Mouse (Mus musculus): ENCODE measurements around the gene Wdcp. TPM values are rescaled to one million over a fixed set of nuclear protein-coding genes. Genes with fewer than 3 reads are reported as not detected.
"Not testable (repeated sequence)": the region's sequence is repeated elsewhere in the genome, so short reads cannot be mapped to it uniquely, and the experiment has no call there.

The Wdcp gene
- polyA plus RNA-seq (2014; fragmentation: Nextera tagmentation; extraction: Ambion mirVana), result 13.8 and 14.4 TPM in 2 replicates

DNA sequence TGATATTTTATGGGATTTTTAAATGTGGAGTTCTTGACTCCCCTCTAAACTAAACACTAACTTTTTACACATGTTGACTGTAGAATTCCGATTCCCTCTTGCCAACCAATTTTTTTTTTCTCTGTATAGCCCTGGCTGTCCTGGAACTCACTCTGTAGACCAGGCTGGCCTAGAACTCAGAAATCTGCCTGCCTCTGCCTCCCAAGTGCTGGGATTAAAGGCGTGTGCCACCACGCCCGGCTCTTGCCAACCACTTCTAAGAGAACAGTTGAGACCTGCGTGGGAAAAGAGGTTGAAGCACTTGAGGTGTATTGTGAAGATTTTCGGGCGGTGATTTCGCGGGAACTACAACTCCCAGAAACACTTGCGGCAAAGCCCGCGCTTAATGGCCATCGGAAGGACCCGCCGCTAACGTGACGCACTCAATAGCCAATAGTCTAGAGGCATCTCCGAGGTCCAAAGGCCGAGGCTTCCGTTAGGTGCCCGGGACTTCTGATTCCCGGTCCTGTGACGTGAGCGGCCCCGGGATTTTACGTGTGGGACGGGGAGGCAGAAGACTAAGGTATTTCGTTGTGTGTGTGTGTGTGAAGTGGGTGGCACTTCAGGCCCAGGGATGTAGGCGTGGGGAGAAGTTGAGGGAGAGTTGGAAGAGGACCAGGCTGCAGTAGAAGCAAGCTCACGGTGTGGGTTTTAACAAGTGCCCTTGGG lies at the start of gene Wdcp:
Wdcp (plus strand) TSS at position 414 of the 708 bp plus-strand sequence.
- under 1% methylated on average over 30 of the region's 30 CpGs for WGBS
- ATAC-seq (ENCODE audit: insufficient number of reproducible peaks, insufficient read depth, low FRiP score, low read depth), result peak; percentile 87
- no peaks in the 10 kb centered on the region for H3K27me3 ChIP-seq (ENCODE audit: control insufficient read depth, insufficient read depth, low read length)

DNA sequence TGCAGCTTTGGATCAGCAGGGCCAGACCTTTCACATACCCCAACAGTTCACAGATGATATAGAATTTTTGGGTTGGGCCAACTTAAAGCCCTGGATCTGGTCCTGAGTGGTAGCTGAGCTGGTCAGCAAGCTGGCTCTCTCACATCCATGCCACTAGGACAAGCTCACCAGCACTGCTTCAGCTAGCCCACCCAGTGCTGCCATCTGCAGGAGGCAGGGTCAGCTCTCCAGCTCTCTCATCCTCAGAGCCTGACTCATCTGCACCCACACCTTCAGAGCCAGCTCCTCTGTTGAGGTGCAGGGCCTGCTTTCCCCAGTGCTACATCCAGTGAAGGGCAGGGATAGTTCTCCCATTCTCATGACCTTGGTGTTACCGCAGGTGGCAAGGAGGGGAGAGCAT lies 49.4 kb upstream of the Wdcp start:
- Histone ChIP-seq H3K9me3 (ENCODE audit: control insufficient read depth, low read length) (no peaks in the 10 kb centered on the region), H3K9ac (ENCODE audit: low read length) (no peak overlapping the region), H3K27me3 (ENCODE audit: control insufficient read depth, insufficient read depth, low read length) (no peaks in the 10 kb centered on the region), H3K36me3 (ENCODE audit: control insufficient read depth, insufficient read depth, low read length) (no peaks in the 10 kb centered on the region), H3K4me2 (ENCODE audit: low read length) (no peak overlapping the region), H3K4me1 (ENCODE audit: control insufficient read depth in 2 of 2, insufficient read depth in 2 of 2, low read length in 2 of 2) (no peaks in the 10 kb centered on the region), H3K27ac (replicated peaks in 1 of 2; ENCODE audit: control insufficient read depth in 1 of 2, insufficient read depth in 1 of 2, low read depth in 2 of 2, low read length in 2 of 2) (no peak overlapping the region), H3K4me3 (ENCODE audit: control insufficient read depth in 1 of 2, insufficient read depth in 1 of 2, low read depth in 1 of 2, low read length in 2 of 2) (no peak overlapping the region)
- no peak for ATAC-seq (ENCODE audit: insufficient number of reproducible peaks, insufficient read depth, low FRiP score, low read depth)
- WGBS, result 83% methylated on average over 1 of the region's 1 CpGs

More for the DNA sequence above, at the start of gene Wdcp:
- Histone ChIP-seq H3K4me3 (ENCODE audit: control insufficient read depth in 1 of 2, insufficient read depth in 1 of 2, low read depth in 1 of 2, low read length in 2 of 2) (peak within 1 kb of the TSS; percentile 61 to 84), H3K36me3 (ENCODE audit: control insufficient read depth, insufficient read depth, low read length) (no peaks in the 10 kb centered on the region), H3K27ac (replicated peaks in 1 of 2; ENCODE audit: control insufficient read depth in 1 of 2, insufficient read depth in 1 of 2, low read depth in 2 of 2, low read length in 2 of 2) (peak within 1 kb of the TSS; percentile 58 to 75), H3K4me2 (ENCODE audit: low read length) (peak within 1 kb of the TSS; percentile 96), H3K4me1 (ENCODE audit: control insufficient read depth in 2 of 2, insufficient read depth in 2 of 2, low read length in 2 of 2) (peaks cover 4 to 13% of the 10 kb centered on the region in 2 experiments; a peak in 3 of 4 replicates), H3K9ac (ENCODE audit: low read length) (peak within 1 kb of the TSS; percentile 83), H3K9me3 (ENCODE audit: control insufficient read depth, low read length) (no peaks in the 10 kb centered on the region)

DNA sequence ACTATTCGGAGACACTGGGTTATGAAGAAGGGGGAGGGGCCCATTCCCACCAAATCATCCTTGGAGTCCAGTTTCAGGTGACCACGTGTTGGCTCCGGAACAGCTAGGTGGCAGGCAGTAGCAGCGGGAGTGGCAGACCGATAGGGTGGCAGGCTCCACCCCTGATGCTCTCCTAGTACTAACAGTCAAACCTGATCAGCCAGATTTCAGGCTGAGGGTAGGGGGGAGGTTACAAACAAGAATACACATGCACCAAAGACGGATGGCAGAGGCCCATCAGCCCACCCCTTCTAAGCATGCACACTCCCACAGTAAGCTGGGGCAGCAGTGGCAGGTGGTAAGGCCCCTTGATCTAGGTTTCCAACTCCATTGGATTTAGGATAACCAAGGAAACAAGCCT lies 45.6 kb upstream of the Wdcp start:
- not testable (repeated sequence) for H3K36me3 ChIP-seq (ENCODE audit: control insufficient read depth, insufficient read depth, low read length); H3K4me1 ChIP-seq (ENCODE audit: control insufficient read depth in 2 of 2, insufficient read depth in 2 of 2, low read length in 2 of 2); H3K4me2 ChIP-seq (ENCODE audit: low read length); ATAC-seq (ENCODE audit: insufficient number of reproducible peaks, insufficient read depth, low FRiP score, low read depth); H3K9ac ChIP-seq (ENCODE audit: low read length); H3K9me3 ChIP-seq (ENCODE audit: control insufficient read depth, low read length); H3K4me3 ChIP-seq (ENCODE audit: control insufficient read depth in 1 of 2, insufficient read depth in 1 of 2, low read depth in 1 of 2, low read length in 2 of 2); H3K27ac ChIP-seq (replicated peaks in 1 of 2; ENCODE audit: control insufficient read depth in 1 of 2, insufficient read depth in 1 of 2, low read depth in 2 of 2, low read length in 2 of 2); H3K27me3 ChIP-seq (ENCODE audit: control insufficient read depth, insufficient read depth, low read length)
- WGBS, result 76% methylated on average over 6 of the region's 6 CpGs

DNA sequence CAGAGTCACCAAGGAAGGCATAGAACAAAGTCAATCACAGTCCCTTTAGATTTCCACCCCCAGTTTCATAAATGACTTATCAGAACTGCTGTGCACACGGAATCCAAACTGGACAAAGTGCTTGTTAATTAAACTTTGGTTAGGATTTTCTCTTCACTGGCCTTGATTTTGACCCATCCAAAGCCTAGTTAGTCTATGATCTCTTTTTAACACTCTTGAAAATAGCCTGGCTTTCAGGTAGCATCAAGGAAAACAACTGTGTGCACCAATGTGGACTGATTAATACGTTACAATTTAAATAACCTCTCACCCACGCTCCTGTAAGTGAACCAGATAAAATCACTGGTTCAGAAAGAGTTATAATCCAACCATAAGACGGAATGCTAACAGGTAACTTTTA lies 32.1 kb upstream of the Wdcp start:
- ATAC-seq (ENCODE audit: insufficient number of reproducible peaks, insufficient read depth, low FRiP score, low read depth), result no peak
- Histone ChIP-seq H3K9me3 (ENCODE audit: control insufficient read depth, low read length) (peaks cover 4% of the 10 kb centered on the region; the same call in 1 of the 2 replicates), H3K27ac (replicated peaks in 1 of 2; ENCODE audit: control insufficient read depth in 1 of 2, insufficient read depth in 1 of 2, low read depth in 2 of 2, low read length in 2 of 2) (no peak overlapping the region), H3K4me3 (ENCODE audit: control insufficient read depth in 1 of 2, insufficient read depth in 1 of 2, low read depth in 1 of 2, low read length in 2 of 2) (no peak overlapping the region), H3K36me3 (ENCODE audit: control insufficient read depth, insufficient read depth, low read length) (no peaks in the 10 kb centered on the region), H3K4me1 (ENCODE audit: control insufficient read depth in 2 of 2, insufficient read depth in 2 of 2, low read length in 2 of 2) (no peaks in the 10 kb centered on the region), H3K27me3 (ENCODE audit: control insufficient read depth, insufficient read depth, low read length) (no peaks in the 10 kb centered on the region), H3K9ac (ENCODE audit: low read length) (no peak overlapping the region), H3K4me2 (ENCODE audit: low read length) (no peak overlapping the region)
- 73% methylated on average over 4 of the region's 4 CpGs for WGBS

DNA sequence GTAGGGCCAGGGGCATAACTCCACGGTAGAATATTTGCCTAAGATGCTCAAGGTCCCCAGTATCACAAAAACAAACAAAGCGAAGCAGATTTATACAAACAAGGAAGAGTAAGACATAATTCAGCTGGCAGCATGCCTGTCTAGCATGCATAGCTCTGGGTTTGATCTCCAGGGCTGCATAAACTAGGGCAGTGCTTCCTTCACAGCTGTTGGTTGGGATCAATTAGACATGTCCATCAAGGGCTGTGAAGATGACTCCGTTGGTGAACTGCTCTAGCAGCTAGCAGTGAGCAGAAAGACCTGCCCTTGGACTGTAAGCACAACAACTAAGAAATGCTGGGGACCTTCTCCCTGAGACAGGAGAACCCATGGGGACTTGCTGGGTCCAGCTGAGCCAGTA lies 31.4 kb upstream of the Wdcp start:
- 55% methylated on average over 3 of the region's 3 CpGs for WGBS
- no peak for ATAC-seq (ENCODE audit: insufficient number of reproducible peaks, insufficient read depth, low FRiP score, low read depth)
- no peak overlapping the region for H3K9ac ChIP-seq (ENCODE audit: low read length)

DNA sequence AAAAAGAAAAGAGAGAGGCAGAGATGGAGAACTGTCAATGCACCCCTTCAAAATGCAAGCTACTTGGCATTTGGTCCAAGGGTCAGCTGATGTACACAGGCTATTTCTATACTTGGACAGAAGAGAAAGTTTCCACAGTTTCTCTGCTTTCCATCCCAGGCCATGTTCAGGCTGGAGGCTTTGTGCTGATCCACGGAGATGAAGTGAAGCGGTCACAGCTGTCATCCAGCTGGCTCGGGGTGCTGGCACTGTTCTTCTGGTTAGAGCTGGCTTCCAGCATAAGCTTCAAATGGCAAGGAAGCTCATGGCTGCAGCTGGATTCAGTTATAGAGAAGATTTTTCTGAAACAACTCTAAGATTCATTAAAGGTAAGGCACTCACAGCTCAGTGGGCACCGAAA lies 29.5 kb upstream of the Wdcp start:
- ATAC-seq (ENCODE audit: insufficient number of reproducible peaks, insufficient read depth, low FRiP score, low read depth), result no peak
- H3K9me3 ChIP-seq (ENCODE audit: control insufficient read depth, low read length), result peaks cover 4% of the 10 kb centered on the region; the same call in 1 of the 2 replicates
- no peak overlapping the region for H3K4me2 ChIP-seq (ENCODE audit: low read length)
- no peaks in the 10 kb centered on the region for H3K27me3 ChIP-seq (ENCODE audit: control insufficient read depth, insufficient read depth, low read length)
- WGBS, result 82% methylated on average over 4 of the region's 4 CpGs
- peaks cover 0 to 5% of the 10 kb centered on the region in 2 experiments; a peak in 1 of 4 replicates for H3K4me1 ChIP-seq (ENCODE audit: control insufficient read depth in 2 of 2, insufficient read depth in 2 of 2, low read length in 2 of 2)
- H3K27ac ChIP-seq (replicated peaks in 1 of 2; ENCODE audit: control insufficient read depth in 1 of 2, insufficient read depth in 1 of 2, low read depth in 2 of 2, low read length in 2 of 2), result no peak overlapping the region
- no peaks in the 10 kb centered on the region for H3K36me3 ChIP-seq (ENCODE audit: control insufficient read depth, insufficient read depth, low read length)
- H3K9ac ChIP-seq (ENCODE audit: low read length), result no peak overlapping the region
- no peak overlapping the region for H3K4me3 ChIP-seq (ENCODE audit: control insufficient read depth in 1 of 2, insufficient read depth in 1 of 2, low read depth in 1 of 2, low read length in 2 of 2)

More for the DNA sequence above, 31.4 kb upstream of the Wdcp start:
- no peaks in the 10 kb centered on the region for H3K27me3 ChIP-seq (ENCODE audit: control insufficient read depth, insufficient read depth, low read length)
- H3K36me3 ChIP-seq (ENCODE audit: control insufficient read depth, insufficient read depth, low read length), result no peaks in the 10 kb centered on the region
- H3K4me3 ChIP-seq (ENCODE audit: control insufficient read depth in 1 of 2, insufficient read depth in 1 of 2, low read depth in 1 of 2, low read length in 2 of 2), result no peak overlapping the region
- no peak overlapping the region for H3K4me2 ChIP-seq (ENCODE audit: low read length)
- H3K4me1 ChIP-seq (ENCODE audit: control insufficient read depth in 2 of 2, insufficient read depth in 2 of 2, low read length in 2 of 2), result no peaks in the 10 kb centered on the region
- peaks cover 4% of the 10 kb centered on the region; the same call in 1 of the 2 replicates for H3K9me3 ChIP-seq (ENCODE audit: control insufficient read depth, low read length)
- H3K27ac ChIP-seq (replicated peaks in 1 of 2; ENCODE audit: control insufficient read depth in 1 of 2, insufficient read depth in 1 of 2, low read depth in 2 of 2, low read length in 2 of 2), result no peak overlapping the region

DNA sequence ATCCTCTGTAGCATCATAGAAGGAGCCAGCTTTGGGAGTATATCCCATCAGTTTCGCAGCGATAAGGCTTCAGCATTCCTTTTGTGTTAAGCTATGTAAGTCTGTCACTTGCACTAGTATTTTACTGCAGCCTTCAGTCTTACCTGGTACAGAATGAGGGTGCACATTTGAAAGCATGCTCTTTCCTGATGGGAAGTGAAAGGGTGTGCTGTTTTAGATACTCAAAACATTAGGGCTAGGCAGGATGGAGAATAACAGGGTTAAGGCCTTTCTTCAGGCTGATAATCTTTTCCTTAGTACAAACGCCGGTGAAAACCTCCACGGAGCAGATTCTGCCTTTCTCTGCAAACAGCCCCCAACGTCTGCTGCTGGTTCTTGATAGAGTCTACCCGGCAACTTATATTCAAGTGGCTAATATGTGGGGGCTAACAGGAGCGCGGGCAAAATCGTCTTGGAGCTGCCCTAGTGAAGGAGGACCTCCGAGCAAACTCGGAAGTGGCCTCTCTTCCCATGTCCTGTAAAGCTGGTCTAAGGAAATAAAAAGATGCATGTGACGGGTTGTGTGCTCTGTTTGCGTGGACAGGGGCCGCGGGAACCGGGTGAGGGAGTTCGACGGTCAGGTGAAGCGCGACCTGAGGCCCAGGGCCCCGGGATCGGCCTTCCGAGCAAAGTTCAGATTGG lies 26.3 kb upstream of the Wdcp start:
- ATAC-seq (ENCODE audit: insufficient number of reproducible peaks, insufficient read depth, low FRiP score, low read depth), result peak; percentile 56
- no peaks in the 10 kb centered on the region for H3K9me3 ChIP-seq (ENCODE audit: control insufficient read depth, low read length)
- no peaks in the 10 kb centered on the region for H3K27me3 ChIP-seq (ENCODE audit: control insufficient read depth, insufficient read depth, low read length)
- H3K36me3 ChIP-seq (ENCODE audit: control insufficient read depth, insufficient read depth, low read length), result peaks cover 18% of the 10 kb centered on the region
- peak overlapping the region; percentile 83 for H3K9ac ChIP-seq (ENCODE audit: low read length)
- 7% methylated on average over 24 of the region's 24 CpGs for WGBS
- peak overlapping the region; percentile 80 to 82 for H3K27ac ChIP-seq (replicated peaks in 1 of 2; ENCODE audit: control insufficient read depth in 1 of 2, insufficient read depth in 1 of 2, low read depth in 2 of 2, low read length in 2 of 2)
- H3K4me2 ChIP-seq (ENCODE audit: low read length), result peak overlapping the region; percentile 72
- H3K4me1 ChIP-seq (ENCODE audit: control insufficient read depth in 2 of 2, insufficient read depth in 2 of 2, low read length in 2 of 2), result peaks cover 0 to 5% of the 10 kb centered on the region in 2 experiments; a peak in 1 of 4 replicates
- H3K4me3 ChIP-seq (ENCODE audit: control insufficient read depth in 1 of 2, insufficient read depth in 1 of 2, low read depth in 1 of 2, low read length in 2 of 2), result peak overlapping the region; percentile 76 to 82
